Mouse (Mus musculus) ES-E14 (cell line): ENCODE data around the gene Enah.

Experiments used
- CHD2 ChIP-seq: IDR thresholded peaks from 2 replicates; pipeline ENCODE4 v1.6.1; 2014; ENCODE audit warnings: mild to moderate bottlenecking, low read depth, low read length, inconsistent platforms
- ZC3H11A ChIP-seq: IDR thresholded peaks from 2 replicates; pipeline ENCODE4 v1.6.1; 2012; ENCODE audit warnings: low read depth, mild to moderate bottlenecking, inconsistent platforms, low read length, borderline replicate concordance
- ZNF384 ChIP-seq: IDR thresholded peaks from 2 replicates; pipeline ENCODE4 v1.6.1; 2012; ENCODE audit warnings: low read depth, low read length, inconsistent platforms

- TF ChIP-seq CHD2: no peak
- TF ChIP-seq ZC3H11A: no peak
- no peak for TF ChIP-seq ZNF384
Observed at GRCm38 (mm10) chr1:181872639-181873038, 147.2 kb downstream of the Enah start.
